Mouse (Mus musculus): ENCODE data around the gene Rnf7.

- no peak for TF ChIP-seq CTCF (IDR thresholded peaks at IDR 0.05; ENCODE audit: low read depth)
- TF ChIP-seq EP300 (optimal IDR thresholded peaks at IDR 0.05) = no peak
Observed at GRCm38 (mm10) chr9:96506011-96506498, 27.6 kb upstream of the Rnf7 start.
